Mouse (Mus musculus): ENCODE data around the gene Stat4. TPM values are rescaled to one million over a fixed set of nuclear protein-coding genes. Genes with fewer than 3 reads are reported as not detected.

Stat4 gene
- total RNA-seq, 2 experiments from 2014 or later: 4.3 to 4.9 TPM

Other genes with a start within 250 kb of the Stat4 start
- gene Myo1b, start 71.1 kb upstream of the Stat4 start, total RNA-seq (2021): 10 to 100 TPM; 39.6 to 45.9 TPM
- 10 to 100 TPM; 16.2 to 17.4 TPM for gene Stat1, start 132.3 kb downstream of the Stat4 start, total RNA-seq (2021)
- gene Gls, start 246.1 kb downstream of the Stat4 start, total RNA-seq (2021): 100 to 1,000 TPM; 374 to 387 TPM